Mouse (Mus musculus) stomach, adult 2 months (tissue): ENCODE data around the gene Scin. TPM values are rescaled to one million over a fixed set of nuclear protein-coding genes. Genes with fewer than 3 reads are reported as not detected.

Source experiments
- polyA plus RNA-seq: library from polyadenylated mRNA; depleted of rRNA; stranded (reverse); fragments of >200 nt; gene quantifications from 2 replicates; pipeline ENCODE4 v1.2.3, GENCODE M21; 2012; rRNA removed

Gene Scin
- polyA plus RNA-seq, result 0.22 and 0.55 TPM in 2 replicates

DNA sequence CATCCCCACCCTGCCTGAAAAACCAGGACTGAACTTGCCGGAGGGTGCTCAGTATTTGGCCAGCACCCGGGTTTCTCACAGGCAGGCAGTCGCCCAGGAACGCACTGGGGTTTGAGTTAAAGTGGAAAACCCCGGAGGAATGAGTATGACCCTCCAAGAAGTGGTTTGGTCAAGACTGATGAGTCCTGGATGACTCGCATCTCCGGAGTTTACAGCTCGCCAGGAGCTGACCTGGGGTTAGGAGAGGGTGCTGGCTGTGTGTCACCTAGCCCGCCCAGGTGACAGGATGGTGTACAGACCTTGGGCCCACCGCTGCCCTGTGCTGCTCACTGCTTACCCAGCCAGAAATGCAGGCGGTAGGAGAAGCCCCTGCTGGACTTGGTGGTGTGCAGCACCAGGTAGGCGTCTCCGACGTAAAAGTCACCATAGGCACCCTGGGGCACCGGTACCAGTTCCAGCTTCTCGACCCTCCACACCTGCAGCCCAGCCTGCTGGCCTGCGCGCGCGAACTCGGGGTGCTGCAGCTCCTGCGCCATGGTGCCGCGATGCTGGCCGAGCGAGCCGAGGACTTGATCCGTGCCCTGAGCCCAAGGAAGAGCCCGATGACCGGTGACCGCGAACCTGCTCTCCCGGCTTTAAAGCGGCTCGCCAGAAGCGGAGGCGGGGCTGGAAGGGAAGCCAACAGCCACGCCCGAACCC is at the start of gene Scin:
Gene Scin, minus strand, starts transcription at position 656 of the 699 bp plus-strand sequence.

DNA sequence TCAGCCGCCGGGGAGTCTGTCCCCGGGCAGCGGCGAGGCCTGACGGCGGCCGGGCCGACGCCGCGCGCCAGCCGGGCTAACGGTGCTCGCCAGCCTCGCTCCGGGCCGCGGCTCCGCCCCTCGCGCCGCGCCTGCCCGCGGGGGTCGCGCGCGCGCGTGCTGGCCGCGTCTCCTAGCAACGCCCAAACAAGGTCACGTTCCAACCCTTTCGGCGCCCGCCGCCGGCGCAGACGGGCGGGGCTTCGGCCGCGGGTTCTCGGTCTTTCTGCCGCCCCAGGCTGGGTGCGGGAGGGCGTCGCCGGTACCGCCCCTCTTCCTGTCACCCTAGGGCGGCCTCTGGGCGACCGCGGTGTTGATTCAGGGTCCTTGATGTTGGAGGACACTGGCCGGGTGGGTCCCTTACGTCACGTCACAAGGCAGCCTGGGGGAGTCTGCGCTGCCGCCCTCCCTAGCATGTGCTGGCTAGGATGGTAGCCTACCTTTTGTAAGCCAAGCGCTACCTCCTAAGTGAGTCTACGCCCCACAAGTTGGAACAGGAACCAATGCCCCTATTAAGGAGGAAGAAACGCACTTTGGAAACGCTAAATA is 96.1 kb downstream of the Scin start, which contains the start of gene Arl4a:
Gene Arl4a, minus strand, starts transcription at position 150 of the 588 bp plus-strand sequence.

Other genes starting within 250 kb of the Scin start
- gene Arl4a, start 96.2 kb downstream of the Scin start, polyA plus RNA-seq, result 1.2 and 1.4 TPM in 2 replicates
- gene Lsmem1, start 65.3 kb upstream of the Scin start, polyA plus RNA-seq, result not detected in 2 replicates
- 13.0 and 32.5 TPM in 2 replicates for gene Ifrd1, start 114.3 kb upstream of the Scin start, polyA plus RNA-seq